In the genomic region with DNA sequence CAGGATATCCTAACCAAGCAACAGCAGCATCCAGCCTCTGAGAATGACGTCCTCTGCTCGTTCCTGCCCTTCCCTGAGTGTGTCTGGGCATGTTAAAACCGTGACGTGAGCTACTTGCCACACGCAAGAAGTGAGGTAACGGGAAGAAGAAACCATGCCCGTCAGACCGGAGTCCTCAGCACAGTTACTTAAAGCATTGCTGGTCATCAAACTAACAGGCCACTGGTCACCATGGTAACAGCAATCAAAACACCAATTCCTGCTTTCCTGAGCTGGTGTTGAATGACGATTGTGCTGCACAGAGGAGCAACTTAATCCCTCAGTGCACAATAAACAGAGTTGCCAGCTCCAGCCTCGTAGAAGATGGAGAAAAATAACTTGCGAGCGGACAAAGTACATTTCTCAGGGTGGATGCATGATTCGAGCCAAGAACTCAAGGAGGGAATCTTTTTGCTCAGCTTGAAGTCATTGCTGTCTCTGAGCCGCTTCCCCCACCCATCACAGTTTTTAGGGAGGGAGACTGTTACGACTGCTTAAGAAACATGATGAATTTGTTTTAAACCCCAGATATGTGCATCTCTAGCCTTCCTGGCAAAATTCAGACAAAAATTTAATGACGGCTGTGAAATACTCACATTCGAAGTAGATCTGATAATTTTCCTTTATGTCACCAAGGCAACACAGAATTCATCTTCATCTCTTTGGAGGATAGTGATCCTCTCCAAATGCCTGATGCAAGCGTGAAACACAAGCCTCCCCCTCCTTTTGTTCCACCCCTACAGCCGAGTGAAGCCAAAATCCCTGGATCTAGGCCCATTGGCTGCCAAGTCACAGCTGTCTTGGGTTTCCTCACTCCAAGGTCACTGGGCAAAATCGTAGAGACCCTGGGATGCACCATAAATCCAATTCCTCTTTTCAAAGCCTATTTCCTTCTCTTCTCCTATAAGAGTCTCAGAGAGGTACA, we compare ENCODE assay signal across 8 mouse cellular contexts.
DNase-seq lines count a peak whose midpoint lies in the region; ATAC-seq lines count a peak whose summit lies in the region.

No protein-coding gene starts in this region.

- peak; percentile 30 to 37 for DNase-seq in cerebellum, postnatal 14 days
- DNase-seq in cerebellum, adult 9-10 months = no peak
- peak; percentile 28 to 54 for DNase-seq in layer of hippocampus, adult 8-10 months (ENCODE audit: low spot score in 2 of 2)
- DNase-seq in thymus, postnatal 14 days = no peak

- H3K36me3 ChIP-seq in embryonic facial prominence, embryonic 13.5 days = no peaks in the 10 kb centered on the region
- H3K36me3 ChIP-seq in heart, embryonic 15.5 days = no peaks in the 10 kb centered on the region
- no peaks in the 10 kb centered on the region for H3K36me3 ChIP-seq in midbrain, embryonic 12.5 days

- WGBS in embryonic facial prominence, embryonic 13.5 days = 20% methylated on average over 20 of the region's 20 CpGs
- WGBS in heart, embryonic 15.5 days = 28% methylated on average over 20 of the region's 20 CpGs
- WGBS in midbrain, embryonic 12.5 days = 13% methylated on average over 20 of the region's 20 CpGs

- peak overlapping the region; percentile 37 for H3K4me2 ChIP-seq in embryonic facial prominence, embryonic 13.5 days
- peak overlapping the region; percentile 4; the same call in 1 of the 2 replicates for H3K4me2 ChIP-seq in heart, embryonic 15.5 days
- peak overlapping the region; percentile 45 for H3K4me2 ChIP-seq in midbrain, embryonic 12.5 days (replicated peaks)

- H3K9ac ChIP-seq in embryonic facial prominence, embryonic 13.5 days = peak overlapping the region; percentile 36; the same call in 1 of the 2 replicates
- H3K9ac ChIP-seq in heart, embryonic 15.5 days = no peak overlapping the region
- 0 out of 2 replicates have a peak overlapping the region, but pooled peaks have one; percentile 2 for H3K9ac ChIP-seq in midbrain, embryonic 12.5 days (replicated peaks)

- 0 out of 2 replicates have a peak, but pooled peaks have one; percentile 64 for ATAC-seq in embryonic facial prominence, embryonic 13.5 days (ENCODE audit: insufficient number of reproducible peaks, insufficient read depth, low FRiP score, low TSS enrichment, low read depth)
- no peak for ATAC-seq in heart, embryonic 15.5 days (replicated peaks; ENCODE audit: insufficient number of reproducible peaks, insufficient read depth, low FRiP score, low read depth)
- peak; percentile 81 for ATAC-seq in midbrain, embryonic 12.5 days (ENCODE audit: low FRiP score, low read depth)
- ATAC-seq in activated CD4-positive, CD25-positive, alpha-beta regulatory T cell, adult 4 months = no peak

- no peaks in the 10 kb centered on the region for H3K9me3 ChIP-seq in embryonic facial prominence, embryonic 13.5 days
- H3K9me3 ChIP-seq in heart, embryonic 15.5 days (replicated peaks) = no peaks in the 10 kb centered on the region
- no peaks in the 10 kb centered on the region for H3K9me3 ChIP-seq in midbrain, embryonic 12.5 days

- no peaks in the 10 kb centered on the region for H3K27me3 ChIP-seq in embryonic facial prominence, embryonic 13.5 days
- H3K27me3 ChIP-seq in heart, embryonic 15.5 days = no peaks in the 10 kb centered on the region
- no peaks in the 10 kb centered on the region for H3K27me3 ChIP-seq in midbrain, embryonic 12.5 days

- H3K4me3 ChIP-seq in embryonic facial prominence, embryonic 13.5 days = no peak overlapping the region
- no peak overlapping the region for H3K4me3 ChIP-seq in heart, embryonic 15.5 days
- peak overlapping the region; percentile 9; the same call in 1 of the 2 replicates for H3K4me3 ChIP-seq in midbrain, embryonic 12.5 days

- H3K27ac ChIP-seq in embryonic facial prominence, embryonic 13.5 days = 0 out of 2 replicates have a peak overlapping the region, but pooled peaks have one; percentile 0
- H3K27ac ChIP-seq in heart, embryonic 15.5 days = no peak overlapping the region
- H3K27ac ChIP-seq in midbrain, embryonic 12.5 days (replicated peaks) = peak overlapping the region; percentile 49; the same call in 1 of the 2 replicates

- peaks cover 22% of the 10 kb centered on the region for H3K4me1 ChIP-seq in embryonic facial prominence, embryonic 13.5 days
- peaks cover 14% of the 10 kb centered on the region for H3K4me1 ChIP-seq in heart, embryonic 15.5 days (replicated peaks)
- H3K4me1 ChIP-seq in midbrain, embryonic 12.5 days = peaks cover 23% of the 10 kb centered on the region

Comparison
In these comparisons a context has a peak if more than half of its experiments do, and no peak if none do; other contexts are left out.
1. DNase-seq: peak in cerebellum, postnatal 14 days (2 of 2) and layer of hippocampus, adult 8-10 months (2 of 2); none in cerebellum, adult 9-10 months (single experiment) and thymus, postnatal 14 days (single experiment).
2. ATAC-seq: peak in embryonic facial prominence, embryonic 13.5 days (single experiment) and midbrain, embryonic 12.5 days (single experiment); none in heart, embryonic 15.5 days (single experiment) and activated CD4-positive, CD25-positive, alpha-beta regulatory T cell, adult 4 months (single experiment).
3. Peak in every context shown above with its lines, with median percentiles within 50 percentile points of each other: H3K4me2 ChIP-seq.